Mouse (Mus musculus): ENCODE data around the gene Psmb2.

Gene Psmb2

DNA sequence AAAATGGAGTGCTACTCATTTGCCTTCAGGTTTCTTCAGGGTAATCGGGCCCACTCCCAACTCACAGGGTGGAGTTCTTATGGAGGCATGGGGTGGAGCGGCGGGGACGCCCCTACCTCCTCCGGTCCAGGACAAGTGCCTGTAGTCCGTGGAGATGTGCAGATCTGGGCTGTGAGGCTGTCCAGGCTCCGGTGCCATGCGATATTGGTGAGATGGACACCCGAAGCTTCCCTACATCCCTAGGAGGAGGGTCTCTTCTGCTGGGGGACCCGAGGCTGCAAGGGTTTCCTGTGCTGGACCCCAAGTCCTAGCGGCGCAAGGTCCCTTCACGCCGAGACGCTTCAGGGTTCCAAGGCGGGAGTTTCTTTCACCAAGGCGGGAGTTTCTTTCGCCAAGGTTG, 54.7 kb downstream of the Psmb2 start:
- no peak for DNase-seq (ENCODE audit: low spot score in 2 of 2)

DNA sequence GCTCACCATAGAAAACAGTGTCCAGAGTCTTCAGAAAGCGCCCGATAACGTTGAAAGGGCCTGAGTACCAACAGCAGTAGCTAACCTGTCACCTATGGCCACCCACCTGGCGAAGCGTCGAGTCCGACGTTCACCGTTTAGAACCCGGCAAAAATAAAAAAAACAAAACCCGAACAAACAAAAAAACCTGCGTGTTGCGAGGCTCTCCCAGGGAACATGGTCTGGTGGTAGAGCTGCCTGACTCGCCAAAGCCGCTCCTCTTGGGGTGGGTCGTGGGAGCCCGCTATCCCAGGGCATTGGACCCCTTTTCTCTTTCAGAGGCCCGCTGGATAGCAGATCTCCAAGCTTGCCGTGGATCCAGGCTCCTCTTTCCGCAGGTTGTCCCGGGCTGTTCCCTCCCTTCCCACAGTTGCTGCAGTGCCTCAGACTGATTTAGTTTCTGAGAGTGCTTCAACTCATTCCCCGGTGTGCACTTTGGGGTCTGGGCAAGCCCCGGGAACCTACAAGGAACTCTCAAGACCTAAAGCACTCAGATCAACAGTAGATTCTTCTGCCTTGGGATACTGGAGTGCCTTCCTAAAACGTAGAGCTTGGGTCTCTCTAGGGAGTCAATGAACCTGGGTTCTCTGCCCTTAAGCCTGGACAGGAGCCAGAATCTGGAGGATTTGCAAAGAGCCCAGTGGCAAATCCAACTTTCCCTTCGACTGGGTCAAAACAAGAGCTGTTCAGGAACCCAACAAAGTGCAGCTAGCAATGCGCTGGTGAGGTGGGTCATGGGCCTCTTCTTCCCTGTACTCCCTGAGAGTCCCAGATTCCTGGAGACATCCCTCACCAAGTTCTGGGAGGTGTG, 55.3 kb downstream of the Psmb2 start:
- no peak for DNase-seq (ENCODE audit: low spot score in 2 of 2)

GRCm38 (mm10) chr4:126734001-126734603, 56.7 kb downstream of the Psmb2 start:
- no peak for DNase-seq (ENCODE audit: low spot score in 2 of 2)

DNA sequence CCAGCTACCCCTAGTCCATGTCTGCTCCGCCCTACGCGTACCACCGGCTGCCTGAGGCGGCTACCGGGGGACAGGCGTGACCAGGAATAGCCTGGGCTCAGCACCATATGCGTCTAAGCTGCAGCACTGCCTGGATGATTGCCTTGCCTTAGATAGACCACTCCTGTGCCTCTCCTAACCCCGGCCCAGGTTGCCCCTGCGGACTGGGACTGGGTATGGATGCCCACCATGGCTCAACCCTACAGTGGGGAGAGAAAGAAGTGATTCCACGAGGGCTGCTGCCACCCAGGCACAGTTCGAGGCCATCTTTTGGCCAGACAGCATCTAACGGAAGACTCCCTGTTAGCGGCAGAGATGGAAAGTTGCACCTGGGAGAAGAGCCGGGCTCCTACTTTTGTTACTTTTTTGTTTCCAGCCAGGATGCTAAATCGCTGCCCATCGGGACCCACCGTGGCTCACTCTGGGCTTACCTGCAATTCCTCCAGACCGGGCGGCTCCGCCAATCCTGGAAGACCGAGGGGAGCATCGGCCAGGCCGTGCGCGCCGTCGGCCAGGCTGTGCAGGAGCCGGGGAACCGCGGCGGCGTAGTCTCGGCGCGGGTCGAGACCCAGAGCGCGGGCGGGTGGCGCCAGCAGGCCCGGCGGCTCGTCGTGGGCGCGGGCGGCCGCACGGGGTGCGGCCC, 57.4 kb downstream of the Psmb2 start:
- no peak for DNase-seq (ENCODE audit: low spot score in 2 of 2)

DNA sequence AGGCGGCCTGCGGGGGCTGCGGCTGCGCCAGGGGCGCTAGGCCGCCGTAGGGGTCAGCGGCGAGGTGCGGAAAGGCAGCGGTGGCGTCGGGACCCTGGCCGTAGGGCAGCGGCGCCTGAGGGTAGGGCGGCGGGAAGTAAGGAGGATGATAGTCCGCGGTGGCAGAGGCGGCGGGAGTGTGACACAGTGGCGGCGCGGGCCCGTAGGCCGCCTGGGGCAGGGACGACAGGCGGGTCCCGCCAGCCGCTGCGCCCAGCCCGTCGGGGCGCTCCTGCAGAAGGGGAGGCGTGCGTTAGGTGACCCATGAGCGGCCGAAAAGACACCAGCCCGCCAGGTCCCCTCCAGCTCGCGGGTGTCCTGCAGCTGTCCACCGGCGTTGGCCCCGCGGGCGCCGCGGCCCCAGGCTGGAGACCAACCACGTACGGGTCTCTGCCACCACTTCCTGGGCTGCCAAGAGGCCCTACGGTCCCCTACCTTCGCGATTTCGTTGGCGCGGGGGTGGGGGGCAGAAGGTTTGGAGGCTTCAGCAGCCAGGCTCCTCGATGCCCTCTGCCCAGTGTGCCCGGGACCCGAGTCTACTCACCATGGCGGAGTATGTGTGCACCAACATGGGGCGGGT, 58.1 kb downstream of the Psmb2 start:
- no peak for DNase-seq (ENCODE audit: low spot score in 2 of 2)

DNA sequence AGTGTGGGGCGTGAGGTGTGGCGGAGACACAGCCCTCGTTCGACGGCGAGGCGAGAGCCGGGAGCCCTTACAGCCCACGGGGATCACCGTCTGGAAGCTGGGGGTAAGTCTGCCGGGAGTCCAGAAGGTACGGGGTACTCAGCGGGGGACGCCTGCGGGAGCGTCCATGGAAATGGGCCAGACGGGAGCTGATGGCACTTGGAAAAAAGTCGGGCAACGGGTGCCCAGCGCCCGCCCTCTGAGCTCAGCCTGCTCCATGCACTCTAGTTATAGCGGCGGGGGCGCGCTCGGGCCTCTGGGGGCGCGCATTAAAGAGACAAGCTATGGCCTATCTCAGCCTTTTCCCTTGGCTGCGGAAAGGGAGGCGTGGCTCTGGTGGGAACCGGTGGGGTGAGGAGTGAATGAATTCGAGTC, 58.6 kb downstream of the Psmb2 start, which contains the start of gene Tfap2e:
Tfap2e (minus strand) TSS at position 240 of the 414 bp plus-strand sequence.
- no peak for DNase-seq (ENCODE audit: low spot score in 2 of 2)

- no peak for DNase-seq (ENCODE audit: low spot score in 2 of 2)
Measured at GRCm38 (mm10) chr4:126739966-126740676, 62.7 kb downstream of the Psmb2 start.

GRCm38 (mm10) chr4:126741448-126741847, 64.0 kb downstream of the Psmb2 start:
- peak; percentile 86 to 88 for DNase-seq (ENCODE audit: low spot score in 2 of 2)

DNA sequence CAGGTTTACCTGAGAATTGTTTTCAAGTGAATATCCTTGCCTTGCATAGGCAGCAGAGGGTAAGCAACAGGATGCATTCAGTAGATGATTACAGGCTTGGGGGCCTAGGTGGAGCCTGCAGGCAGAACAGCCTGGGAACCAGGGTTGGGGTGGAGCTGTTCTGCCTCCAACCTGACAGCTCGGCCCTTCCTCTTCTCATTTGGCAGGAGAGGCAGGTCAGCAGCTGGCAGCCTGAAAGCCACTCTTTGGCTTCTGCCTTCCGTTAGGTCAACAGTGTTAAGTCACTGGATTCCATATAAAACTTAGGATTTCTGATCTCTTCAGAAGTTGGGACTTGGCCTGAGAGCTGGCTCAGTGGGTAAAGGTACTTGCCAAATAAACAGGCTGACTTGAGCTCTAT, 65.5 kb downstream of the Psmb2 start:
- DNase-seq (ENCODE audit: low spot score in 2 of 2): no peak

GRCm38 (mm10) chr4:126743713-126744112, 66.3 kb downstream of the Psmb2 start:
- no peak for DNase-seq (ENCODE audit: low spot score in 2 of 2)

DNA sequence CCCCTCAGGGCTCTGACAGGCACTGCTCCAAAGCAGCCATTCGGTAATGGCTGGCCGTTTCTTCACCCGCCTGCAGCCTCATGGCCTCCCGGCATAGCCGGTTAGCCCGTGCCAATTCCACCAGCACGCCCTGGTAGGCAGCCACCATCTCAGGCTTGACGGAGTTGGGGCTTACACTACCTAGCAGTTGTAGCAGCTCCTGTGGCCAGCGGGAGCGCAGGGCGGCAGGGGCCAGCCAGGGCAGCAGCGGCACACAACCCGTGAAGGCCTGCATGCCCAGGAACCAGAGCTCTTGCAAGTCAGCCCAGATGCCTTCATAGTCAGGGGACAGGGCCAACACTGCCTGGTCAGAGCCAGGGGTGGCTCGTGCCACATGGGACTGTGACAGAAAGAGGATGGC, 67.4 kb downstream of the Psmb2 start:
- no peak for DNase-seq (ENCODE audit: low spot score in 2 of 2)

- DNase-seq (ENCODE audit: low spot score in 2 of 2): peak; percentile 46 to 56
Measured at GRCm38 (mm10) chr4:126745506-126746193, 68.2 kb downstream of the Psmb2 start.

DNA sequence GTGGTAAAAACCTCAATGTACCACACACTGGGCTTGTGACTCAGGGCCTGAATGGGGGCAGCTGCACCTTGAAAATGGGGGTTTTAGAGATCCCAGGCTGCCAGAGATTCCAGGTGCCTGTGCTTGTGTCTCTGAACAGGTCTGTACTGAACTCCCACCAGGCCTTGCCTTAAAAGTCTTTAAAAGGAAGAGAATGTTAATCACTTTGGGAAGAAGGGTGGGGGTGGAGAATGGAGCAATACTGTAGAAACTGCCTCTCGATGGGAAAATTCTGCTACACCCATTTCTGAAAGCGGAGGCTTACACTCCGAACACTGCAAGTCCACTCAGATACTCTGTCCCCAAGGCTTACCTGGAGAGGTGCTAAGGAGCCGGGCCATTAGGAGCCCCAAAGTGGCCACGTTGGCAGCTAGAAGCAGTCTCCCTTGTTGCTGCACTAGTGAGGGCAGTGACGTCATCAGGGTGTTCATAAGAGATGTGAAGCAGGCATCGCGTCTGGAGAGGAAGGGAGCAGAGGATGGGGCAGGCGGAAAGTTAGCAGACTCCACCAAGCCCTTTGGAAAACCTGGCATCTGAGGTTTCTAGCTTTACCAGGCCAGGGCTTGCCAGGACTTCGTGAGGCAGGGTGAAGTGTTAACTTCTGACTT, 68.9 kb downstream of the Psmb2 start:
- peak in 1 of 2 experiments; percentile 36 for DNase-seq (ENCODE audit: low spot score in 2 of 2)

- no peak for DNase-seq (ENCODE audit: low spot score in 2 of 2)
Measured at GRCm38 (mm10) chr4:126748381-126748780, 71.0 kb downstream of the Psmb2 start.

GRCm38 (mm10) chr4:126749553-126749952, 72.1 kb downstream of the Psmb2 start:
- peak; percentile 51 to 68 for DNase-seq (ENCODE audit: low spot score in 2 of 2)

GRCm38 (mm10) chr4:126750046-126750683, 72.7 kb downstream of the Psmb2 start:
- peak; percentile 74 to 78 for DNase-seq (ENCODE audit: low spot score in 2 of 2)

- DNase-seq (ENCODE audit: low spot score in 2 of 2): no peak
Measured at GRCm38 (mm10) chr4:126750863-126751555, 73.6 kb downstream of the Psmb2 start.

- peak; percentile 55 for DNase-seq (ENCODE audit: low spot score in 2 of 2)
Measured at GRCm38 (mm10) chr4:126751556-126752023, 74.2 kb downstream of the Psmb2 start.

DNA sequence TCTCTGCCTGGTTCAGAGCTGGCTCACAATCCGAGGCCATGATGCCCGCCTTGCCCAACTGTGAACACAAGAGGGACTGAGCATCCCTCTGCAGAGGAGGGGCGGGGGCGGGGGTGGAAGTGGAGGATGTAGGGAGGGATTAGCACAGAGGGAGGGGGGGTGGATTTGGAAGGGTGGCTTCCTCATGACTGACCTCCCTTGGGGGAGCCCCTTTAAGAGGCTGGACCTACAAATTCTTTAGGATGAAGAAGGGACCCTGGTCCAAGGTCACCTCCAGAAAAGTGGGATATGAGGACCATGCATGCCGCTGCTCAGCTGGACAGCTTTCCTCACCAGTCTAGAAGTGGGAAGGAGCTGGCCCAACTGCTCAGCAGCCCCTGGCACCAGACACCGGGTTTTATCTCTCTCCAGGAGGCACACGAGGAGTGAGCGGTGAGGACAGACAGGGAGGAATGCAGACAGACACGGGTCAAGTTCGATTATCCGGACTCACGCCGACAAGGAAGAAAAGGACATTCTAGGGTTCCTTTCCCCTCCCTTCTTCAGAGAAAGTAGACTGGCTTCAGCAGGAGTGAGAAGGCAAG, 74.7 kb downstream of the Psmb2 start:
- DNase-seq (ENCODE audit: low spot score in 2 of 2): peak in 1 of 2 experiments; percentile 52

Data from frontal cortex, postnatal 36 days (tissue).